In the genomic region with DNA sequence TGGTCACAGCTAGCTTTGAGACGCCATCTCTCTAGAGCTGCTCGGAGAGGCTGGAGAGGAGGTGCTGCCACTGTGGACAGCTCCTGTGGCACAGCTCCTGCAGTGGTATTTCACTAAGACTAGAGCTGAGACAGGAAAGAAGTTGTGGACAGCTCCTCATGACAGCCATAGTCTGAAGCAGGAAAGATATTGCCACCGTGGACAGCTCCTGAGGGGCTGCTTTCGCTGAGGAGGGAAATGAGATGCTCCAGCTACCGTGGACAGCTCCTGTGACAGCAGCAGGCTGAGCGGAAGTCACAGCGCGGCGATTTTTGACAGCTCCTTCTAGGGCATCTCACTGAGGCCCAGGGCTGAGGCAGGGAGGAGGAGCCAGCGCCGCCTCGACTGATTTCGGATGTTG, we compare ENCODE assay signal across 8 mouse cellular contexts. TPM values are rescaled to one million over a fixed set of nuclear protein-coding genes. Genes with fewer than 3 reads are reported as not detected.
DNase-seq lines count a peak whose midpoint lies in the region; ATAC-seq and TF ChIP-seq lines count a peak whose summit lies in the region.

No protein-coding gene starts in this region.

- no peaks in the 10 kb centered on the region for H3K27me3 ChIP-seq in liver, embryonic 12.5 days (replicated peaks)
- H3K27me3 ChIP-seq in myocyte (ENCODE audit: control insufficient read depth, insufficient read depth, insufficient read length) = no peaks in the 10 kb centered on the region
- no peaks in the 10 kb centered on the region for H3K27me3 ChIP-seq in stomach, postnatal 0 days (ENCODE audit: control insufficient read depth, insufficient read depth, low read length)

- TF ChIP-seq CTCF in stomach, postnatal 0 days (IDR thresholded peaks at IDR 0.05; ENCODE audit: low read depth) = peak; percentile 29; the same call in 1 of the 2 replicates

- no peak for TF ChIP-seq EP300 in stomach, postnatal 0 days (optimal IDR thresholded peaks at IDR 0.05)

- no peak for DNase-seq in frontal cortex, adult 2 months (ENCODE audit: extremely low spot score in 1 of 2, low spot score in 1 of 2)
- peak; percentile 71 for DNase-seq in c-Kit-positive CD71-positive TER-119-negative erythroid progenitor cells, embryonic 14.5 days (ENCODE audit: low read depth)
- peak; percentile 47 to 88 for DNase-seq in gastrocnemius, postnatal 4 days (ENCODE audit: low spot score in 2 of 2)
- peak; percentile 78 for DNase-seq in induced T-regulatory cell, adult 2 months (ENCODE audit: low read depth)
- DNase-seq in stomach, postnatal 0 days (ENCODE audit: low spot score) = peak; percentile 87

- H3K27ac ChIP-seq in liver, embryonic 12.5 days = no peak overlapping the region
- H3K27ac ChIP-seq in stomach, postnatal 0 days (replicated peaks) = no peak overlapping the region

- peak; percentile 81 for ATAC-seq in frontal cortex, adult (ENCODE audit: low TSS enrichment)
- ATAC-seq in liver, embryonic 12.5 days = peak; percentile 46; the same call in 1 of the 2 replicates
- ATAC-seq in stomach, postnatal 0 days (ENCODE audit: low FRiP score, low TSS enrichment) = peak; percentile 88

- no peaks in the 10 kb centered on the region for H3K9me3 ChIP-seq in liver, embryonic 12.5 days (replicated peaks)
- no peaks in the 10 kb centered on the region for H3K9me3 ChIP-seq in stomach, postnatal 0 days (ENCODE audit: control insufficient read depth, low read length)

- H3K4me3 ChIP-seq in liver, embryonic 12.5 days = no peak overlapping the region
- no peak overlapping the region for H3K4me3 ChIP-seq in myocyte
- no peak overlapping the region for H3K4me3 ChIP-seq in stomach, postnatal 0 days (ENCODE audit: low read depth, low read length)

- TF ChIP-seq POLR2A in myocyte (IDR thresholded peaks at IDR 0.05; ENCODE audit: insufficient read length, low read depth) = no peak

- no peaks in the 10 kb centered on the region for H3K79me2 ChIP-seq in myocyte (ENCODE audit: control insufficient read depth, insufficient read depth)

- H3ac ChIP-seq in myocyte (ENCODE audit: control insufficient read depth, insufficient read length) = no peak overlapping the region

- H3K4me2 ChIP-seq in liver, embryonic 12.5 days = no peak overlapping the region
- peak overlapping the region; percentile 16 for H3K4me2 ChIP-seq in myocyte (ENCODE audit: low read depth)
- H3K4me2 ChIP-seq in stomach, postnatal 0 days (replicated peaks; ENCODE audit: low read depth) = 0 out of 2 replicates have a peak overlapping the region, but pooled peaks have one; percentile 18

- no peaks in the 10 kb centered on the region for H3K4me1 ChIP-seq in liver, embryonic 12.5 days
- no peaks in the 10 kb centered on the region for H3K4me1 ChIP-seq in stomach, postnatal 0 days (replicated peaks; ENCODE audit: control insufficient read depth, insufficient read depth)

- 5% methylated on average over 13 of the region's 13 CpGs for WGBS in liver, embryonic 12.5 days (ENCODE audit: insufficient replicate concordance)
- WGBS in stomach, postnatal 0 days = 2% methylated on average over 13 of the region's 13 CpGs

- H3K9ac ChIP-seq in liver, embryonic 12.5 days = no peak overlapping the region
- H3K9ac ChIP-seq in stomach, postnatal 0 days (ENCODE audit: low read length) = no peak overlapping the region

- no peaks in the 10 kb centered on the region for H3K36me3 ChIP-seq in liver, embryonic 12.5 days
- H3K36me3 ChIP-seq in myocyte (ENCODE audit: control insufficient read depth, insufficient read depth) = no peaks in the 10 kb centered on the region
- H3K36me3 ChIP-seq in stomach, postnatal 0 days (ENCODE audit: control insufficient read depth, insufficient read depth, low read length) = no peaks in the 10 kb centered on the region

TF ChIP-seq in myocyte, 11 proteins besides CTCF, POLR2A, EP300 and RAD21:
- TF ChIP-seq MAX (IDR thresholded peaks at IDR 0.05; ENCODE audit: low read depth) = peak; percentile 96
- TF ChIP-seq MYOG (IDR thresholded peaks at IDR 0.05; ENCODE audit: control insufficient read depth in 1 of 3, insufficient read depth in 1 of 3, insufficient read length in 2 of 3, low read depth in 2 of 3) = peak in 1 of 3 experiments; percentile 53
- TF ChIP-seq TCF3 (IDR thresholded peaks at IDR 0.05; ENCODE audit: insufficient read length, low read depth) = no peak
- no peak for TF ChIP-seq USF1 (IDR thresholded peaks at IDR 0.05; ENCODE audit: low read depth)
- TF ChIP-seq MYOD1 (IDR thresholded peaks at IDR 0.05; ENCODE audit: control insufficient read depth in 1 of 3, insufficient read length in 2 of 3, low read depth in 2 of 3) = peak in 1 of 3 experiments; percentile 23
- peak; percentile 87 for TF ChIP-seq REST (IDR thresholded peaks at IDR 0.05; ENCODE audit: insufficient read depth, insufficient read length)

RNA-seq across cellular contexts. Expression of gene Ccnc, which starts 15.4 kb away (rescaled TPM):
- 25.2 and 27.9 TPM in 2 replicates for polyA plus RNA-seq in frontal cortex, adult 2 months (2012; rRNA removed)
- 10 to 100 TPM; 15.5 to 16.3 TPM for total RNA-seq in gastrocnemius, postnatal 4 days (2021)
- 27.1 and 29.1 TPM in 2 replicates for polyA plus RNA-seq in liver, embryonic 12.5 days (2016; fragmentation: Nextera tagmentation; extraction: Ambion mirVana)
- polyA plus RNA-seq in myocyte (2012; fragmentation: generic; extraction: Trizol) = 8.5 TPM
- 23.6 and 24.6 TPM in 2 replicates for polyA plus RNA-seq in stomach, postnatal 0 days (2015; fragmentation: Nextera tagmentation; extraction: Ambion mirVana)

RNA-seq across cellular contexts. Expression of gene Prdm13, which starts 26.4 kb away (rescaled TPM):
- not detected in 2 replicates for polyA plus RNA-seq in frontal cortex, adult 2 months (2012; rRNA removed)
- total RNA-seq in gastrocnemius, postnatal 4 days (2021) = not detected
- polyA plus RNA-seq in liver, embryonic 12.5 days (2016; fragmentation: Nextera tagmentation; extraction: Ambion mirVana) = not detected in 2 replicates
- not detected for polyA plus RNA-seq in myocyte (2012; fragmentation: generic; extraction: Trizol)
- polyA plus RNA-seq in stomach, postnatal 0 days (2015; fragmentation: Nextera tagmentation; extraction: Ambion mirVana) = not detected in 2 replicates

RNA-seq across cellular contexts. Expression of gene Usp45, which starts 54.8 kb away (rescaled TPM):
- 17.8 and 22.0 TPM in 2 replicates for polyA plus RNA-seq in frontal cortex, adult 2 months (2012; rRNA removed)
- 10 to 100 TPM; 14.1 to 18.6 TPM for total RNA-seq in gastrocnemius, postnatal 4 days (2021)
- polyA plus RNA-seq in liver, embryonic 12.5 days (2016; fragmentation: Nextera tagmentation; extraction: Ambion mirVana) = 17.3 and 21.3 TPM in 2 replicates
- polyA plus RNA-seq in myocyte (2012; fragmentation: generic; extraction: Trizol) = 3.8 TPM
- polyA plus RNA-seq in stomach, postnatal 0 days (2015; fragmentation: Nextera tagmentation; extraction: Ambion mirVana) = 2.7 and 3.4 TPM in 2 replicates

RNA-seq across cellular contexts. Expression of gene Tstd3, which starts 54.9 kb away (rescaled TPM):
- polyA plus RNA-seq in frontal cortex, adult 2 months (2012; rRNA removed) = 16.6 and 17.4 TPM in 2 replicates
- total RNA-seq in gastrocnemius, postnatal 4 days (2021) = 1 to 10 TPM; 7.3 to 9.5 TPM
- polyA plus RNA-seq in liver, embryonic 12.5 days (2016; fragmentation: Nextera tagmentation; extraction: Ambion mirVana) = 19.5 and 20.6 TPM in 2 replicates
- polyA plus RNA-seq in myocyte (2012; fragmentation: generic; extraction: Trizol) = 7.5 TPM
- 13.5 and 14.8 TPM in 2 replicates for polyA plus RNA-seq in stomach, postnatal 0 days (2015; fragmentation: Nextera tagmentation; extraction: Ambion mirVana)

Comparison
In these comparisons a context has a peak if more than half of its experiments do, and no peak if none do; other contexts are left out.
1. DNase-seq: peak in c-Kit-positive CD71-positive TER-119-negative erythroid progenitor cells, embryonic 14.5 days (single experiment), gastrocnemius, postnatal 4 days (2 of 2), induced T-regulatory cell, adult 2 months (single experiment) and stomach, postnatal 0 days (single experiment); none in frontal cortex, adult 2 months (0 of 2).
2. Peak in every context shown above with its lines, with median percentiles within 50 percentile points of each other: ATAC-seq.